ENCODE assay signal across 10 mouse cellular contexts in genomic region chr7:144527723-144528221, GRCm38 (mm10). TPM values are rescaled to one million over a fixed set of nuclear protein-coding genes. Genes with fewer than 3 reads are reported as not detected.
DNase-seq lines count a peak whose midpoint lies in the region; ATAC-seq and TF ChIP-seq lines count a peak whose summit lies in the region.
"Had no signal": no experiment of that assay in that cellular context is flagged by ENCODE, and none has a peak within 500 bp of the region (broad histone marks: within the 10 kb centered on the region; RNA-seq: fewer than 3 reads in every experiment).

No protein-coding gene starts in this region.

- no peak for ATAC-seq in monocyte, adult 5-6 weeks (replicated peaks; ENCODE audit: insufficient number of reproducible peaks, low FRiP score, low TSS enrichment, poor library complexity, severe bottlenecking)
- ATAC-seq: CD4-positive, CD25-positive, alpha-beta regulatory T cell, adult 4 months had no signal

- no peak overlapping the region for H3K4me3 ChIP-seq in C2C12 (ENCODE audit: insufficient read depth, poor library complexity, severe bottlenecking)
- H3K4me3 ChIP-seq: lung, embryonic 15.5 days had no signal

- no peak for TF ChIP-seq CTCF in C2C12 (IDR thresholded peaks at IDR 0.05; ENCODE audit: control insufficient read depth, insufficient read depth, insufficient read length)

- no peaks in the 10 kb centered on the region for H3K27me3 ChIP-seq in C2C12 (ENCODE audit: control insufficient read depth, insufficient read depth, insufficient read length)
- H3K27me3 ChIP-seq: lung, embryonic 15.5 days had no signal

- no peaks in the 10 kb centered on the region for H3K36me3 ChIP-seq in C2C12 (ENCODE audit: control insufficient read depth, insufficient read depth)
- H3K36me3 ChIP-seq: lung, embryonic 15.5 days had no signal

- peaks cover 90% of the 10 kb centered on the region for H3K79me2 ChIP-seq in C2C12 (ENCODE audit: control insufficient read depth, insufficient read depth)

- H3K79me3 ChIP-seq in C2C12 (ENCODE audit: low read depth), result peaks cover 25% of the 10 kb centered on the region

- DNase-seq in gastrocnemius, adult 18-20 months (ENCODE audit: low spot score), result peak; percentile 76
- DNase-seq in gastrocnemius, postnatal 10 days, result no peak
- DNase-seq in cerebellum, postnatal 14 days, result peak; percentile 43 to 68
- peak; percentile 12 to 14 for DNase-seq in lung, adult 18-20 months
- no peak for DNase-seq in spleen, postnatal 4 days (ENCODE audit: low spot score in 2 of 2)
- DNase-seq in spleen, postnatal 14 days (ENCODE audit: low spot score in 2 of 2), result no peak

- H3ac ChIP-seq in C2C12 (ENCODE audit: control insufficient read depth, insufficient read length, low read depth), result no peak overlapping the region

TF ChIP-seq in C2C12, 6 proteins besides CTCF, POLR2A, EP300 and RAD21:
- TF ChIP-seq FOSL1 (IDR thresholded peaks at IDR 0.05; ENCODE audit: insufficient read depth, low read length, poor library complexity, severe bottlenecking) (no peak), USF1 (IDR thresholded peaks at IDR 0.05; ENCODE audit: low read depth) (no peak), MYOG (IDR thresholded peaks at IDR 0.05; ENCODE audit: control insufficient read depth, extremely low read depth, insufficient read length) (no peak), CEBPB (IDR thresholded peaks at IDR 0.05; ENCODE audit: low read depth) (peak; percentile 49), MAX (IDR thresholded peaks at IDR 0.05) (no peak), MYOD1 (IDR thresholded peaks at IDR 0.05; ENCODE audit: control insufficient read depth, insufficient read length, low read depth) (peak; percentile 81)
TF ChIP-seq in C2C12: peak in this region for 2.

RNA-seq across cellular contexts. Expression of gene Ppfia1, which starts 25.8 kb away (rescaled TPM):
- 10 to 100 TPM; 24.7 to 25.8 TPM for total RNA-seq in gastrocnemius, adult 18-20 months (2021)
- total RNA-seq in gastrocnemius, postnatal 10 days (2021), result 10 to 100 TPM; 34.2 to 36.4 TPM
- polyA plus RNA-seq in C2C12 (2012; fragmentation: generic; extraction: Trizol), result 25.6 TPM
- total RNA-seq in monocyte, adult 5-6 weeks (2017), result 36.7 to 111 TPM (median 42.1 TPM) in 3 replicates

RNA-seq across cellular contexts. Expression of gene Fadd, which starts 54.5 kb away (rescaled TPM):
- total RNA-seq in gastrocnemius, adult 18-20 months (2021), result 1 to 10 TPM; 2.1 to 2.3 TPM
- 1 to 10 TPM; 4.9 to 5.9 TPM for total RNA-seq in gastrocnemius, postnatal 10 days (2021)
- 10.3 TPM for polyA plus RNA-seq in C2C12 (2012; fragmentation: generic; extraction: Trizol)
- total RNA-seq in monocyte, adult 5-6 weeks (2017), result 3.0 to 6.1 TPM (median 5.4 TPM) in 3 replicates

RNA-seq across cellular contexts. Expression of gene Cttn, which starts 57.0 kb away (rescaled TPM):
- total RNA-seq in gastrocnemius, adult 18-20 months (2021), result 10 to 100 TPM; 17.9 to 21.6 TPM
- total RNA-seq in gastrocnemius, postnatal 10 days (2021), result 10 to 100 TPM; 55.7 to 62.8 TPM
- 177 TPM for polyA plus RNA-seq in C2C12 (2012; fragmentation: generic; extraction: Trizol)
- total RNA-seq in monocyte, adult 5-6 weeks (2017), result 2.1 to 5.7 TPM (median 3.0 TPM) in 3 replicates

Comparison
In these comparisons a context has a peak if more than half of its experiments do, and no peak if none do; other contexts are left out.
1. DNase-seq: peak in gastrocnemius, adult 18-20 months (single experiment), cerebellum, postnatal 14 days (2 of 2) and lung, adult 18-20 months (2 of 2); none in gastrocnemius, postnatal 10 days (single experiment), spleen, postnatal 4 days (0 of 2) and spleen, postnatal 14 days (0 of 2).